Mouse (Mus musculus) heart, postnatal 0 days (tissue): ENCODE results near the gene Golt1a.

Experiments used
- CTCF ChIP-seq: IDR thresholded peaks from 2 replicates; pipeline ENCODE4 v1.5.1; 2016; ENCODE audit warnings: antibody characterized with exemption, control low read depth, low read depth
- EP300 ChIP-seq: IDR thresholded peaks from 2 replicates; pipeline ENCODE4 v1.6.1; 2016; ENCODE audit warnings: antibody characterized with exemption, low read depth

DNA sequence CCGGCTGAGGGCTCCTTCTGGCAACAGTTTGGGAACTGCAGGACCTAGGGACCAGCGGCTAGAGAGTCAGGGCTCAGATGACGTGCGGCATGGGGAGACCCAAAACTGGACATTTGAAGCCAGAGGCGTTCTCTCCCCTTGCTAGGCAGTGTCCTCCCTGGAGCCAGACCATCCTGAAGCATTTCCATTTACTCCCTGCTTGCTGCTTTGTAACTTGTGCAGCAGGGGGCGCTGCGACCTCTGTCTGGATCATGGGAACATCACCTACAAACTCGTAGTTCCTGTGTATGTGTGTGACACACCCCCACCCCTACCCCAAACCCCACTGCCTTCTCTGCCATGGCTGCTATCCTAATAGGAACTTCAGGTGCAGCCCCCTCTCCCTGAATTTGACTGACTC lies 4.8 kb downstream of the Golt1a start:
- TF ChIP-seq CTCF (peak; percentile 73), EP300 (no peak)
